ENCODE assay signal across 8 mouse cellular contexts in the genomic region with DNA sequence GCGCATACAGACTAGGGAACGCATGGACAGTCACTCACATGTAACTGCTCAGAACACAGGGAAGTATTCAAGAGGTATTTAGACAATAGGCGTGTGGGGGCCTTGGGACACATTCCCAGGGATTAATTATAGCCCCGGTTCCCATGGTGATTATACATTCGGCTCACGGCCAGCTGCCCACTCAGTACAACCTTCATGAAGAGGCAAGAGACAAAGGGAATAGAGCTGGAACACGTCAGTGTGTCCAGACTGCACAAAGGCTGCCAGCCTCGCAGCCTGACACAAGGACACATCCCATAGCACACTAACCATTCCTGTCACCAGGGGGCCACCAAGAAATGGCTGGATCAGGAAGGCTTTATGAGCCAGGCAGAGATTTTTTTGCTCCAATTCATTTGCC. TPM values are rescaled to one million over a fixed set of nuclear protein-coding genes. Genes with fewer than 3 reads are reported as not detected.
A peak's percentile ranks its signal among the peaks of the same experiment; 100 is the strongest.
DNase-seq lines count a peak whose midpoint lies in the region; ATAC-seq lines count a peak whose summit lies in the region.
"Had no signal": no experiment of that assay in that cellular context is flagged by ENCODE, and none has a peak within 500 bp of the region (broad histone marks: within the 10 kb centered on the region; RNA-seq: fewer than 3 reads in every experiment).

No protein-coding gene starts in this region.

- H3K4me3 ChIP-seq in intestine, embryonic 16.5 days (ENCODE audit: low read length) = no peak overlapping the region
- H3K4me3 ChIP-seq: erythroblast, embryonic 14.5 days had no signal

- peaks cover 9% of the 10 kb centered on the region for H3K4me1 ChIP-seq in intestine, embryonic 16.5 days (ENCODE audit: control insufficient read depth, insufficient read depth, low read length)

- no peak overlapping the region for H3K4me2 ChIP-seq in intestine, embryonic 16.5 days (ENCODE audit: low read depth, low read length)

- 33% methylated on average over 8 of the region's 8 CpGs for WGBS in intestine, embryonic 16.5 days

- H3K27me3 ChIP-seq in intestine, embryonic 16.5 days (replicated peaks; ENCODE audit: control insufficient read depth, insufficient read depth, low read length) = no peaks in the 10 kb centered on the region

- ATAC-seq in intestine, embryonic 16.5 days = peak; percentile 25; the same call in 1 of the 2 replicates
- ATAC-seq in inflammation-experienced regulatory T-cells, adult 6 months = no peak

- no peaks in the 10 kb centered on the region for H3K9me3 ChIP-seq in intestine, embryonic 16.5 days (ENCODE audit: control insufficient read depth, low read length)

- H3K27ac ChIP-seq in intestine, embryonic 16.5 days (ENCODE audit: low read length) = no peak overlapping the region

- H3K9ac ChIP-seq in intestine, embryonic 16.5 days (ENCODE audit: low read depth, low read length) = no peak overlapping the region

- no peaks in the 10 kb centered on the region for H3K36me3 ChIP-seq in intestine, embryonic 16.5 days (ENCODE audit: control insufficient read depth, insufficient read depth, low read length)

- DNase-seq in adrenal gland, adult (ENCODE audit: inconsistent age in 2 of 2, low spot score in 1 of 2) = peak; percentile 88 to 95
- peak; percentile 84 for DNase-seq in cerebellum, postnatal 14 days
- peak; percentile 48 to 60 for DNase-seq in frontal cortex, postnatal 25 days (ENCODE audit: low spot score in 2 of 2)
- peak; percentile 57 to 93 for DNase-seq in left cerebral cortex, adult 8-10 months (ENCODE audit: low spot score in 2 of 2)
- DNase-seq in neural tube, embryonic 10.5 days (ENCODE audit: extremely low spot score, low spot score) = peak; percentile 66

RNA-seq across cellular contexts. Expression of gene Pmpcb, which starts 4.0 kb away (rescaled TPM):
- 82.3 and 85.4 TPM in 2 replicates for polyA plus RNA-seq in intestine, embryonic 16.5 days (2015; fragmentation: Nextera tagmentation; extraction: Ambion mirVana)
- total RNA-seq in left cerebral cortex, adult 8-10 months (2022) = 10 to 100 TPM; 58.6 to 77.1 (median 69.3) TPM
- polyA plus RNA-seq in inflammation-experienced regulatory T-cells, adult 6 months (2017; shearing (Covaris generic)) = 10 to 100 TPM; 79.0 to 84.3 (median 82.6) TPM

RNA-seq across cellular contexts. Expression of gene Napepld, which starts 31.7 kb away (rescaled TPM):
- 2.6 and 3.1 TPM in 2 replicates for polyA plus RNA-seq in intestine, embryonic 16.5 days (2015; fragmentation: Nextera tagmentation; extraction: Ambion mirVana)
- 10 to 100 TPM; 11.6 to 13.2 (median 12.2) TPM for total RNA-seq in left cerebral cortex, adult 8-10 months (2022)
- polyA plus RNA-seq in inflammation-experienced regulatory T-cells, adult 6 months (2017; shearing (Covaris generic)) = 1 to 10 TPM; 2.0 to 3.9 (median 2.6) TPM

RNA-seq across cellular contexts. Expression of gene Dnajc2, which starts 52.1 kb away (rescaled TPM):
- polyA plus RNA-seq in intestine, embryonic 16.5 days (2015; fragmentation: Nextera tagmentation; extraction: Ambion mirVana) = 55.0 and 63.2 TPM in 2 replicates
- 10 to 100 TPM; 33.9 to 37.9 (median 37.5) TPM for total RNA-seq in left cerebral cortex, adult 8-10 months (2022)
- polyA plus RNA-seq in inflammation-experienced regulatory T-cells, adult 6 months (2017; shearing (Covaris generic)) = 10 to 100 TPM; 35.8 to 48.6 (median 41.4) TPM

RNA-seq across cellular contexts. Expression of gene Psmc2, which starts 52.2 kb away (rescaled TPM):
- polyA plus RNA-seq in intestine, embryonic 16.5 days (2015; fragmentation: Nextera tagmentation; extraction: Ambion mirVana) = 156 and 170 TPM in 2 replicates
- total RNA-seq in left cerebral cortex, adult 8-10 months (2022) = 100 to 1,000 TPM; 116 to 122 (median 118) TPM
- polyA plus RNA-seq in inflammation-experienced regulatory T-cells, adult 6 months (2017; shearing (Covaris generic)) = 100 to 1,000 TPM; 141 to 170 (median 159) TPM
